Mouse (Mus musculus): ENCODE measurements around the gene Pcsk2.

DNA sequence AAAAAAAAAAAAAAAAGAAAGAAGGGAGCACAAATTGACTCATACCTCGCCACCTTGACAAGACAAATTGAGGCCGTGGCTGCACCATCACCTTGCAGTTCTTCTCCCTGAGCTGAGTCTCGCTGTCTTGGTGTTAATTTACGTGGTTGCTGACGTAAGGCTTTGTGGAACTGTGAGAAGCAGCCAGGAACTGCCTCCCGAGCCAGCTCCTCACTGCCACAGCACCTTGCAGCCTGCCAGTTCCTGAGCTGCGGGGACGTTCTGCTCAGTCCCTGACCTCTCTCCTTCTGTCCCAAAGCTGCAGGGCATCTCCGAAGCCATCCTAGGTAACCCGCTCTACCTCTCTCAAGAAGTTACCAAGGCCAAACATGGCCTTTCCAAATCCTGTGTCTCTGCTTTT lies 186.5 kb downstream of the Pcsk2 start:
- TF ChIP-seq CTCF (IDR thresholded peaks at IDR 0.05; ENCODE audit: extremely low read depth, insufficient read depth, insufficient read length, insufficient replicate concordance): no peak
- TF ChIP-seq POLR2A (IDR thresholded peaks at IDR 0.05; ENCODE audit: low read depth, low read length): no peak
